Mouse (Mus musculus) hindbrain, postnatal 0 days (tissue): ENCODE data around the gene Edc4. TPM values are rescaled to one million over a fixed set of nuclear protein-coding genes. Genes with fewer than 3 reads are reported as not detected.

Source experiments
- ATAC-seq: fragments of 200-750 bp; cut with Nextera tagmentation; 2 replicates; pipeline ENCODE4 v1.8.0; 2017; ENCODE audit warnings: mild to moderate bottlenecking, moderate TSS enrichment, moderate library complexity
- DNase-seq: peaks from one replicate; pipeline ENCODE4 v3.0.0-alpha.2; 2015; ENCODE audit warnings: low spot score
- H3K27ac ChIP-seq: fragments of 300-500 bp; sonication (generic); 2 replicates; pipeline ENCODE4 v1.5.1; 2014; ENCODE audit warnings: mild to moderate bottlenecking
- H3K27me3 ChIP-seq: fragments of 300-500 bp; sonication (generic); 2 replicates; pipeline ENCODE4 v1.6.1; 2014; ENCODE audit warnings: low read length, mixed read lengths; ENCODE audit not compliant: insufficient read depth
- H3K36me3 ChIP-seq: fragments of 300-500 bp; sonication (generic); 2 replicates; pipeline ENCODE4 v1.6.1; 2014; ENCODE audit warnings: low read length, mixed read lengths; ENCODE audit not compliant: insufficient read depth
- H3K4me1 ChIP-seq: fragments of 300-500 bp; sonication (generic); 2 replicates; pipeline ENCODE4 v1.6.1; 2014; ENCODE audit warnings: antibody characterized with exemption, low read length, mixed read lengths; ENCODE audit not compliant: insufficient read depth
- H3K4me2 ChIP-seq: fragments of 300-500 bp; sonication (generic); 2 replicates; pipeline ENCODE4 v1.6.1; 2014; ENCODE audit warnings: low read depth, mild to moderate bottlenecking, low read length, moderate library complexity, mixed read lengths
- H3K4me3 ChIP-seq: fragments of 300-500 bp; sonication (generic); 2 replicates; pipeline ENCODE4 v1.5.1; 2014; ENCODE audit warnings: low read length
- H3K9ac ChIP-seq: fragments of 300-500 bp; sonication (generic); replicated peaks from 2 replicates; pipeline ENCODE4 v1.6.1; 2014; ENCODE audit warnings: mild to moderate bottlenecking, low read length, moderate library complexity, mixed read lengths
- H3K9me3 ChIP-seq: fragments of 300-500 bp; sonication (generic); 2 replicates; pipeline ENCODE4 v1.6.1; 2016; ENCODE audit warnings: low read length, mixed read lengths
- CTCF ChIP-seq: IDR thresholded peaks from 2 replicates; pipeline ENCODE4 v1.5.1; 2016; ENCODE audit warnings: antibody characterized with exemption, control low read depth, low read depth
- whole genome bisulfite sequencing: fragments of 180-500 bp; shearing (Covaris S2); extraction: QIAGEN DNeasy Blood & Tissue Kit; methylation state at CpG from one replicate; pipeline ENCODE4 v1.1.7; 2014; 5-methylcytosine and 5-hydroxymethylcytosine counted together
- polyA plus RNA-seq: library from polyadenylated mRNA; unstranded; fragments of >200 nt; fragmentation: Nextera tagmentation; extraction: Ambion mirVana; gene quantifications from 2 replicates; pipeline ENCODE4 v1.2.1, GENCODE M21; 2015
- total RNA-seq: library from RNA; depleted of rRNA; stranded (reverse); fragments of >200 nt; gene quantifications from 2 replicates; pipeline ENCODE4 v1.2.3, GENCODE M21; 2014

Gene Edc4
- total and polyA plus RNA-seq, 2 experiments from 2014 or later, result 41.7 to 113 TPM

DNA sequence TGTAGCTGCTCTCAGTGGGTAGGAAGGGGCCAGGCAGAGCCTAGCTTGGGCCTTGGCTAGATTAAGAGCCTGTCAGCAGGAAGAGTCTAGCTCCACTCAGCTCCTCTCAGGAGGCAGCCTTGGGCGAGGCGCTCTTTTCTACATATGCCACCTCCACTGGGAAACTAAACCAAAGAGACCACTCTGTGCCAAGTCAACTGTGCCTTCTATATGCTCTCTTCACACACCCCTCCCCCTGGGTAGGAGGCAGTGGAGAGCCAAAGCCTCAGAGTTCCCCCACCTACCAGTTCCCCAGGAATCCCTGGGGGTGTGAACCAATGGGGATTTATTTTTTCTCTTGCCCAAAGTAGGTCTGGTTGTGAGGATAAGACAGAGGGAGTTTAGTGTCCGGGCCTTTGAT, 50.6 kb downstream of the Edc4 start:
- no peak for ATAC-seq
- Histone ChIP-seq H3K4me3 (no peak overlapping the region), H3K9ac (no peak overlapping the region), H3K4me1 (no peaks in the 10 kb centered on the region), H3K27me3 (no peaks in the 10 kb centered on the region), H3K9me3 (no peaks in the 10 kb centered on the region), H3K36me3 (0 out of 2 replicates have a peak, but pooled peaks cover 10% of the 10 kb centered on the region), H3K27ac (no peak overlapping the region), H3K4me2 (no peak overlapping the region)
- TF ChIP-seq CTCF, result no peak
- no peak for DNase-seq
- 95% methylated on average over 3 of the region's 3 CpGs for WGBS

DNA sequence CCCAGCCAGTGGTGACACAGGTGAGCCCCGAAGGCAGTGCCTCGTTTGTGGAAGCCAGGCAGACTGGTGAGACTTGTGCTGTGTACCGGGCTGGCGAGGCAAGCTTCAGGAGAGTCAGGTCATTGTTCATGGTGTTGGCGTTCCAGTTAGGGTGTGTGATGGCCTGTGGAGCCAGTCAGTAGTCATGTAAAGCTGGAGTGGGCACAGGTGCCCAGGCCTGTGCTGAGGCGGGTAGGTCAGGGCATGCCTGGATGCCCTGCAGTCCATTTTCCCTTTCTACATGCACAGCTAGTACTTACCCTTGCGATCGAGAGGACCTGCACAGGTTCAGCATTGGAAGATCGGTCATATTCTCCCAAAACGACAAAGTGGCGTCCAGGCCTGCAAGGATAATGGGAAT, 51.8 kb downstream of the Edc4 start:
- H3K4me3 ChIP-seq, result no peak overlapping the region
- no peak overlapping the region for H3K9ac ChIP-seq
- H3K4me2 ChIP-seq, result no peak overlapping the region
- H3K9me3 ChIP-seq, result no peaks in the 10 kb centered on the region
- 0 out of 2 replicates have a peak, but pooled peaks cover 10% of the 10 kb centered on the region for H3K36me3 ChIP-seq
- 93% methylated on average over 11 of the region's 11 CpGs for WGBS
- H3K4me1 ChIP-seq, result no peaks in the 10 kb centered on the region
- no peak for ATAC-seq
- no peak for TF ChIP-seq CTCF
- no peak overlapping the region for H3K27ac ChIP-seq
- DNase-seq, result no peak
- no peaks in the 10 kb centered on the region for H3K27me3 ChIP-seq

DNA sequence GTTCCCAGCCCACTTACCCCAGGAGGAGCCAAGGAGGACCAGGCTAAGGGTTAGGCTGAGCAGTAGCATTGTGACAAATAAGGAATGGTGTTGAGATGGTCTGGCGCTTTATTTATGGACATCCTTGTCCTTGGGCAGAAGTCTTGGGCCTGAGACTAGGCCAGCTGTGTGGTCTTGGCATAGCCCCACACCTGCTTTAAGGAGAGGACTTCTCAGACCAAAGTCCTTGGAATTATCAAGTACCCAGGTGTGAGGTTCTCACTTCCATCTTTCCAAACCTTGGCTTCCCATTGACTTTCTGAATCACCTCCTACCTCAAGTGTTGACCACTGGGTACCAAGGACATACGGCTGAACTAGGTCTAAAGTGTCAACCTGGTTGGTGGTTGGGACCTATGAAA, 53.1 kb downstream of the Edc4 start, which contains the start of gene Ctrl:
Ctrl (minus strand) TSS at position 101 of the 400 bp plus-strand sequence.
- Histone ChIP-seq H3K4me3 (no peak within 1 kb of the TSS), H3K27me3 (no peaks in the 10 kb centered on the region), H3K4me1 (no peaks in the 10 kb centered on the region), H3K9ac (no peak within 1 kb of the TSS), H3K9me3 (no peaks in the 10 kb centered on the region), H3K36me3 (0 out of 2 replicates have a peak, but pooled peaks cover 10% of the 10 kb centered on the region), H3K27ac (no peak within 1 kb of the TSS), H3K4me2 (no peak within 1 kb of the TSS)
- 94% methylated on average over 2 of the region's 2 CpGs for WGBS
- DNase-seq (no peak), ATAC-seq (no peak)
- no peak for TF ChIP-seq CTCF

DNA sequence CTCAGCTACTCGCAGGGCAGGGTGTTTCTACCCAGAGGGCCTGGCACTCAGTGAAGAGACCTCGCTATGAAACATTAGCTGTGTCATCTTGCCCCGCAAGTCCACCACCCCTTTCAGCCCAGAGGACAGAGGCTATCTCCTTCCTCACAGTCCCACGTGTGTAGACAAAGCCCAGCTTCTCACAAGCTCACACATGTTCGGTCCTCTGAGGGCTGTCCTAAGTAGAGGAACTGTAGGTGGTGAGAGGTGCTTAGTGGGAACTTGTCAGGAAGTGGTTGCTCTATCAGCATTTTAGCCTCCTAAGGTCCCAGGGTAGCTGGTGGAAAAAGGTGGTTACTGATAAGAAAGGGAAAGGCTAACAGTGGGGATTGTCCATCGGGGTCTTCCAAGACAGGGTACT, 54.4 kb downstream of the Edc4 start:
- H3K4me1 ChIP-seq, result no peaks in the 10 kb centered on the region
- H3K27me3 ChIP-seq, result no peaks in the 10 kb centered on the region
- H3K36me3 ChIP-seq, result 0 out of 2 replicates have a peak, but pooled peaks cover 10% of the 10 kb centered on the region
- no peak overlapping the region for H3K4me2 ChIP-seq
- no peak for DNase-seq
- H3K27ac ChIP-seq, result no peak overlapping the region
- TF ChIP-seq CTCF, result no peak
- ATAC-seq, result no peak
- H3K9me3 ChIP-seq, result no peaks in the 10 kb centered on the region
- no peak overlapping the region for H3K4me3 ChIP-seq
- H3K9ac ChIP-seq, result no peak overlapping the region
- WGBS, result 90% methylated on average over 6 of the region's 6 CpGs

DNA sequence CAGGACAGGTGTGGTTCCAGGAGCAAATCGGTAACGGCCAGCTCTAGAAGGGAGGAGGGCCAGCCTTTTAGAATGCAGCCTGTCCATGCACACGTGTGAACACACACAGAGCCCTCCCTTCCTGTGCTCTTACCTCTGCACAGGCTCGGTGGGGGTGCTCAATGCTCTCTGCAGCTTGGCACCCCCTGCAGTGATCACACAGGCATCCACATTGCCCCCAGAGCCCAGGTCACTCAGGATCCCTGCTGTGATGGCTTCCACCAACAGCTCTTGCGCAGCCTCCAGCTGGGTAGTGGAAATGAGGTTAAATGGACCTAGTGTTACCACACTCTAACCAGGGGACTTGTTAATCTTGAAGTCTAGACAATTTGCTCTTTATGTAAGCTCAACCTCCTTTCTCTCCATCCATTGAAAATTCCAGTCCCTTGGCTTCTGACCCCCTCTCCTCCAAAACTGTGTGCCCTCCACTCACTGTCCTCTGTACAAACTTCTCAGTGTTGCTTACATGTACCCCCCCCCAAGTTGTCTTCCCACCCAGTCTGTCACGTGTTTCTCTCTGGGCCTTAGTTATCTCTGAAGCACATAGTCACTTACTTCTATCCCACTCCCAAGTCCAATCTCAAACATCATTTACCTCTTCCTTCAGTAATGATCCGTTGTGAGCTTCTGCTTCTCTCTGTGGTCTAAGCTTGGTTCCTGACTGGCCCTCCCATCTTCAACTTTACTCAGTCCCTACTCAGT, 55.4 kb downstream of the Edc4 start:
- H3K27me3 ChIP-seq, result no peaks in the 10 kb centered on the region
- peak overlapping the region; percentile 97 for H3K4me2 ChIP-seq
- no peaks in the 10 kb centered on the region for H3K4me1 ChIP-seq
- no peak for TF ChIP-seq CTCF
- no peaks in the 10 kb centered on the region for H3K9me3 ChIP-seq
- H3K9ac ChIP-seq, result peak overlapping the region; percentile 84
- ATAC-seq (no peak), DNase-seq (no peak)
- H3K36me3 ChIP-seq, result 0 out of 2 replicates have a peak, but pooled peaks cover 10% of the 10 kb centered on the region
- H3K4me3 ChIP-seq, result peak overlapping the region; percentile 69
- WGBS, result 30% methylated on average over 7 of the region's 7 CpGs
- peak overlapping the region; percentile 97 for H3K27ac ChIP-seq

DNA sequence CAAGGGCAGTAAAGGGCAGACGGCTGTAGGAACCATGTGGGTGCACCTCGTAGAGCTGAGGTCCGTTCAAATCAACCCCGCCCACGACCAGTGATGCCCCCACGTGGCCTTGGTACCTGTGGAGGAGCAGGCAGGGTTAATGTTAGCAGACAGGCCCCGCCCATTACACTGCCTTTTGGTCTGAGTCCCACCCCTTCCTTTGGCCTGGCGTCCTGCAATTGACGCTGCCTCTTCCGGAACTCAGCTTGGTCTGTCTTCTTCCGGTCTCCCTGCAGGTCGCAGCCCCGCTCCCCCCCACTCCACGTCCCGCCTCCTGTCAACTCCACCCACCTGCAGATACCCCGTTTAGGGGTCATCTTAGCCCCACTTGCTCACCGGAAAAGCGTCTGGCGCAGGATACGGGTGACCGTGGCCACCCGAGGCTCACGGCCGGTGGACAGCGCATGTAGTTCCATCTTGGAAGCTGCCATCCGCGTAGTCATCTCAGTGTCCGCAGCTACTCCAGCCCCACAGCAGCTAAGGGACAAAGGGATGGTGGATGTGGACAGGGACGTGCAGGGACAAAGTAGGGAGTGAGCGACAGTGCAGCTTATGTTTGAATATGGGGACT, 56.3 kb downstream of the Edc4 start:
- ATAC-seq (peak; percentile 90), DNase-seq (peak; percentile 95)
- TF ChIP-seq CTCF, result 0 out of 2 replicates have a peak, but pooled peaks have one; percentile 5
- WGBS, result under 1% methylated on average over 30 of the region's 30 CpGs
- Histone ChIP-seq H3K27ac (peak overlapping the region; percentile 97), H3K4me1 (no peaks in the 10 kb centered on the region), H3K9ac (peak overlapping the region; percentile 84), H3K4me3 (peak overlapping the region; percentile 69), H3K9me3 (no peaks in the 10 kb centered on the region), H3K4me2 (peak overlapping the region; percentile 97), H3K36me3 (0 out of 2 replicates have a peak, but pooled peaks cover 6% of the 10 kb centered on the region), H3K27me3 (no peaks in the 10 kb centered on the region)
